Mouse (Mus musculus) cerebellum, adult (tissue): ENCODE data around the gene Tac1.
"Not testable (repeated sequence)": the region's sequence is repeated elsewhere in the genome, so short reads cannot be mapped to it uniquely, and the experiment has no call there.

Experiments used
- ATAC-seq: cut with Nextera tagmentation; 2 replicates; pipeline ENCODE4 v1.9.2; 2017; ENCODE audit warnings: mild to moderate bottlenecking, moderate library complexity, mixed read lengths; ENCODE audit not compliant: insufficient number of reproducible peaks, low FRiP score, low TSS enrichment

Tac1 gene

DNA sequence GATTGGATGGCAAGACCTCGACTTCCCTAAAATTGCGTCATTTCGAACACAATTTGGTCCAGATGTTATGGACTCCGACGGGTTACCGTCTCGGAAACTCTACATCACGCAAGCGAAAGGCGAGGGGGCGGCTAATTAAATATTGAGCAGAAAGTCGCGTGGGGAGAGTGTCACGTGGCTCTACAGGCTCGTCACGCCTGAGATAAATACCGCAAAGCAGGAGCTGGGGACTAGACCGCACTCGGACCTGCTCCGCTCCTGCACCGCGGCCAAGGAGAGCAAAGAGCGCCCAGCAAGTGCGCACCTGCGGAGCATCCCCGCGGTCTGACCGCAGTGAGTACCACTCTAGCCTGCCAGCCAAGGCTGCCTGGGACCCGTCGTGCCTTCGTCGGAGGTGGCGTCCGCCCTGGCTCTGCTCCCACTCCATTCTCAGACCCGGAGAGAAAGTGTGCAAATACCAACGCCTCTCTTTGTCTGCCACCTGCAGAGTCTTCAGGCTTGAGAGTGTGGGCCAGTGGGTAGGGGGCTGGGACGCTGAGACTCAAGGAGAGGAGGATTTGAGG is at the start of gene Tac1:
Tac1 (plus strand) TSS at position 51 of the 563 bp plus-strand sequence.
- ATAC-seq, result peak; percentile 31

GRCm38 (mm10) chr6:7543511-7543910 is 11.2 kb upstream of the Tac1 start:
- not testable (repeated sequence) for ATAC-seq

DNA sequence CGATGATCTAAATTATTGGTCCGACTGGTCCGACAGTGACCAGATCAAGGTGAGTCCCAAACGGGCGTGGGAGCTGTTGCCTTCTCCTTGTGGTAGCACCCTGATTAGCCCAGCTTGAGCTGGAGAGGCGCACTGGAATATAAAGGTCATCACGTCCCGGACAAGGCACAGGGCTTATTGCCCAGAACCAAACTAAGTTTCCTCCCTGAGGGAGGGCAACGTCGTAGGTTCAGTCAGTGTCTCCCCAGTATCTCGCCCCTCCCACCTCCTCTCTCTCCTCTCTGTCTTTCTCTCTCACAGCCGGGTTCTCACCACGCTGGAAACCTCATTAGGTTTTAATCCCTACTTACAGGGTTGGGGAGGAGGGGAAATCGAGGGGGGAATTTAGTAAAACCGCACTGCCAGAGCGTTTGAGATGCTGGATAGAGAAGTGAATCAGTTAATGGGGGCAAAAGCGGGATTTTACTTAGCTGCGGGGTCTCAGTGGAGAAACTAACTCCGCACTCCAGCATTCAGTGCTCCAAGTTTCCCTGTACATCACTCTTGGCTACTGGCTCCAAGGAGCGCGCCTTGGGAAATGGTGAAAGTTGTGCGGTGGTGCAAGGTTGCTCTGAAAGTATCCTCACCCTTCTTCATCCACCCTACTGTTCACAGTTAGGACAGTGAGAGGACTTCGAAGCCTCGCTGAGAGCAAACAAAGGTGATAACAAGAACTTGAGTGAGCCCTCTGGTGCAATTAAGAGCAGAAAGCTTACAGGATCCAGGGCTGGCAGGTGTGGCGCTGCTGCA is 1.2 kb downstream of the Tac1 start:
- ATAC-seq, result no peak

DNA sequence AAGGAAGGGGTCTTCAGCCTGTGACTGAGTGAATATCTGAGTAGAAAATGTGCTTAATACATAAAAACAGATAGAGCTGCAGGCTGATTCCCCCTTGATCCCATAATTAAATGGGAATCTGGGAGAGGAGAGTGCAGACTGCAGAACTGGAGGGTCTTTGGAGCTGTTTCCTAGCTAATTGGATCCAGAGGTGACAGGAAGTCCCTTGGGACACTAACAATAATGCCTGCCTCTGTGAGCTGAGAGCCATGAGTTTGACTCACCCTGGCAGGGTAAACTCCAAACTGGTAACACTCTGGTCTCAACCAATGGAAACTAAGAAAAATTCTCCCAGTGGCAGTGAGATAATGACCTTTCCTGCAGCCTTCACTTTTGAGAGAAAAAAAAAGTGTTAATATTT is 3.5 kb downstream of the Tac1 start:
- ATAC-seq, result no peak

DNA sequence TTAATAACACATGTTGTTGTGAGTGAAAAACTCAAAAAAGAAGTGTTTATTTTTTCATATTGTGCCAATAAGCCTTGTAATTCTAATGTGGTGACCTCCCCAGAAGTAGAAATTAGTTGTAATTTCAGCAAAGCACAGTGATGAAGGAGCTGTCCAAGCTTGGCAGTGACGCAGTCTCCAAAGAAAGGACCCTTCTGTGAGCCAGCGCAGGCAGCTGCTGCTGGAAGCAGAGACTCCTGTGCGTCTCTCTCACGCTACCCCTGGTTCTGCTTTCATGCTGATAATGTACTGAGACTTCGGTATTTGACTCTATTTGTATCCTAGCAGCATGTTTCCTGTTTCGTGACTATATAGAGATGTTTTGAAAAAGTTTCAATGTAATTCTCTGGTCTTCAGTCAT is 7.8 kb downstream of the Tac1 start:
- ATAC-seq, result no peak

DNA sequence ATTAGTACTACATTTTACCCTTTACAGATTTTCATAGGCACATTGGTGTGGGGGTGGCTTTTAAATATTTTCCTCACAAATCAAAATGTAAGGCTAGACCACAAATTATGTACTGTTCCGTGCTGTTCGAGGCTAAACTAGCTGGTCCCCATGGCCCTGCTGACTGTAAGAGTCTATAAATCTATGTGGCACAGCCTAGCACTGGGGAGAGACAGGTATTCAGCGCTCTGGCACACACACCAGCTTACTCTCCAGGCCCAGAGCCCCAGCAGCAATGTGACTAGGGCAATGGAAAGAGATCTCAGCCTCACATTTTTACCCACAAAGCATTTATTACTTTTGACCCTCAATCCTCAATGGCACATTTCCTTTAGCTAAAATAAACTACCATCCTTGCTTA is 9.9 kb downstream of the Tac1 start:
- ATAC-seq, result no peak

DNA sequence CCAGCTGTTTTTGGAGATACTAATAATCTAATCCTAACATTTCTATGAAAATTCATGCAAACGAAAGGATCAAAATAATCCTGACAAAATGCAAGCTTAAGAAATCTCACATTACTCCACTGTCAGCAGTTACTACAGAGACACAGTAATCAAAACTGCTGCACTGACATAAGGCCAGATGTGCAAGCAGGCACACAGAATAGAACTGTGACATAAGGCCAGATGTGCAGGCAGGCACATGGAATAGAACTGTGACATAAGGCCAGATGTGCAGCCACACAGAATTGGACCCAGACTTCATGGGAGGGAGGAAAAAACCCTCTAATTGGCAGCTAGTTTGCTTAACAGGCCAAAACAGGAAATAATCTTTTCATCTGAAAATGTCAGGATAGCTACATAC is 16.5 kb downstream of the Tac1 start:
- ATAC-seq, result no peak

DNA sequence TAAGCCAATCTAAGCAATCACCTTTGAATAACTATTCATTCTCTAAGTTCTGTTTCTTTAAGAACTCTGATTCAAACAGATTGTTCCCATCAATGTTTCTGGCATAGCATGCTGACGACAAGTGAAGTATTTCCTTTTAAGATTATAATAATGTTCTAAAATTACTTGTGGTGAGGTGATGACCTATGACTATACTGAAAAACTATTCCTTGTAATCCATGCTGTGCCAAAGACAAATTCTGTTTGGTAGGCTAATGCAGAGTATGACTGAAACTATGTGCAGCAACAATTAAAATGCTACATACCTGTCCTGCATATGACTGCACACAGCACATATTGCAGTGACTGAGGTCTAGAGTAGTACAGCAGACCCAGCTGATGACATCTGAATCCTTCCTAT is 23.4 kb downstream of the Tac1 start:
- ATAC-seq, result no peak

- no peak for ATAC-seq
Measured at GRCm38 (mm10) chr6:7594445-7594844, 39.8 kb downstream of the Tac1 start.

DNA sequence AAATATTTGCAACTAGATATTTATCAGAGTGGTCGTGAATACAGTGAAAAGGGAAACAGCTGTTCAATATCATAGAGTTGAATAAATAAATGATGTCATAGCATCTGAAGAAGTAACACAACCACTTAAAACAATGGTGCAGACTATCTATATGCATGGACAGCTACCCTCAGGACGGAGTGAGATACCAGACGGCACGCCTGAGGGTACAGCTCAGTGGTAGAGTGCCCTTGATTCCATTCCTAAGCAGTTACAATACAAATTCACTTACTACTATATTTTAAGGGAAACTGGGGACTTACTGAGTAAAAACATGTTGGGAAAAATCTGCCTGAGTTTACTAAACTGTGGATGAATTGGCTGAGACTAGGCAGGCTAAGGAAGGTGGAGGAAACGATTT is 43.7 kb downstream of the Tac1 start:
- ATAC-seq, result no peak

- peak; percentile 56; the same call in 1 of the 2 replicates for ATAC-seq
Measured at GRCm38 (mm10) chr6:7600228-7600627, 45.5 kb downstream of the Tac1 start.

DNA sequence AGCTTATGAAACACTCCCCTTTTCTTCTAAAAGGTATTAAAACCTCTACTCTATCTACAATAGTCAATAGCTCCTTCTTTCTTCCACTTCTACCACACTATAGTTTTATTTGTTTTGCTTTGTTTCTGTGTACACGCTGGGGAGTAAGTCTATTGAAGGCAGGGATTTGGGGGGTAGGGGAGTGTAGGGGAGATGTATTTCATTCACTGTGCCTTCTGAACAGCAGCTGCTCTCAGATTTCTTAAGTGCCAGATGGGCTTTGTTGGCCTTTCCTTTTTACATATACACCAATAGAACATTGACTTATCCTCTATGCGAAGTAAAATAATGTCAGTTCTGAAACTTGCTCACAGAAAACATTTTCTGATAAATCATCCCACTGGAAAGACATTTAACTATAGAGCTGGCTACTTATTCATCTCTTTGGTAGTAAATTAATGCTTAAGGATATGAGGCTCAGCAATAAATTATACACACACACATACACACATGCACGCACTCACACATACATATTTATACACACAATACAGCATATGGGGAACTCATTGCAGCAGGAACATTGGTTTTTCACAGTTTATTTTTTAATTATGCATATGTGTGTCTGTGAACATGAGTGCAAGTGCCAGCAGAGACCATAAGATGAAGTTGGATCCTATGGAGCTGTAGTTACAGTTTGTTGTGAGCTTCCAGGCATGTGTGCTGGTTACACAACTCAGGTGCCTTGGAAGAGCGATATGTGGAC is 46.8 kb downstream of the Tac1 start:
- no peak for ATAC-seq

GRCm38 (mm10) chr6:7613676-7614075 is 59.0 kb downstream of the Tac1 start:
- ATAC-seq, result not testable (repeated sequence)
